Mouse (Mus musculus): ENCODE results near the gene Rasgrf1.
"Not testable (repeated sequence)": the region's sequence is repeated elsewhere in the genome, so short reads cannot be mapped to it uniquely, and the experiment has no call there.

Rasgrf1 gene

GRCm38 (mm10) chr9:90035794-90036193, 126.1 kb downstream of the Rasgrf1 start:
- DNase-seq (ENCODE audit: low spot score in 2 of 2): no peak

GRCm38 (mm10) chr9:90036313-90036712, 126.6 kb downstream of the Rasgrf1 start:
- DNase-seq (ENCODE audit: low spot score in 2 of 2): no peak

GRCm38 (mm10) chr9:90038535-90038934, 128.8 kb downstream of the Rasgrf1 start:
- DNase-seq (ENCODE audit: low spot score in 2 of 2): no peak

- DNase-seq (ENCODE audit: low spot score in 2 of 2): no peak
Observed at GRCm38 (mm10) chr9:90040916-90041315, 131.2 kb downstream of the Rasgrf1 start.

GRCm38 (mm10) chr9:90041556-90041955, 131.8 kb downstream of the Rasgrf1 start:
- no peak for DNase-seq (ENCODE audit: low spot score in 2 of 2)

GRCm38 (mm10) chr9:90042906-90043305, 133.2 kb downstream of the Rasgrf1 start:
- not testable (repeated sequence) for DNase-seq (ENCODE audit: low spot score in 2 of 2)

- no peak for DNase-seq (ENCODE audit: low spot score in 2 of 2)
Observed at GRCm38 (mm10) chr9:90045191-90045590, 135.5 kb downstream of the Rasgrf1 start.

GRCm38 (mm10) chr9:90047937-90048627, 138.4 kb downstream of the Rasgrf1 start:
- DNase-seq (ENCODE audit: low spot score in 2 of 2): no peak

- no peak for DNase-seq (ENCODE audit: low spot score in 2 of 2)
Observed at GRCm38 (mm10) chr9:90053852-90054251, 144.1 kb downstream of the Rasgrf1 start, which contains the start of gene Ctsh. Gene Ctsh, plus strand, starts transcription at chr9:90054152.

GRCm38 (mm10) chr9:90054371-90055145, 144.8 kb downstream of the Rasgrf1 start:
- DNase-seq (ENCODE audit: low spot score in 2 of 2): peak in 1 of 2 experiments; percentile 30

- no peak for DNase-seq (ENCODE audit: low spot score in 2 of 2)
Observed at GRCm38 (mm10) chr9:90055409-90055808, 145.7 kb downstream of the Rasgrf1 start.

GRCm38 (mm10) chr9:90055911-90056310, 146.2 kb downstream of the Rasgrf1 start:
- DNase-seq (ENCODE audit: low spot score in 2 of 2): no peak

GRCm38 (mm10) chr9:90056716-90057115, 147.0 kb downstream of the Rasgrf1 start:
- no peak for DNase-seq (ENCODE audit: low spot score in 2 of 2)

- no peak for DNase-seq (ENCODE audit: low spot score in 2 of 2)
Observed at GRCm38 (mm10) chr9:90059828-90060573, 150.3 kb downstream of the Rasgrf1 start.

- DNase-seq (ENCODE audit: low spot score in 2 of 2): no peak
Observed at GRCm38 (mm10) chr9:90060574-90060875, 150.8 kb downstream of the Rasgrf1 start.

GRCm38 (mm10) chr9:90060932-90061331, 151.2 kb downstream of the Rasgrf1 start:
- not testable (repeated sequence) for DNase-seq (ENCODE audit: low spot score in 2 of 2)

GRCm38 (mm10) chr9:90067341-90067740, 157.6 kb downstream of the Rasgrf1 start:
- DNase-seq (ENCODE audit: low spot score in 2 of 2): no peak

GRCm38 (mm10) chr9:90068786-90069185, 159.1 kb downstream of the Rasgrf1 start:
- no peak for DNase-seq (ENCODE audit: low spot score in 2 of 2)

- DNase-seq (ENCODE audit: low spot score in 2 of 2): no peak
Observed at GRCm38 (mm10) chr9:90069485-90069884, 159.8 kb downstream of the Rasgrf1 start.

GRCm38 (mm10) chr9:90070174-90070573, 160.5 kb downstream of the Rasgrf1 start:
- no peak for DNase-seq (ENCODE audit: low spot score in 2 of 2)

- DNase-seq (ENCODE audit: low spot score in 2 of 2): no peak
Observed at GRCm38 (mm10) chr9:90075336-90075735, 165.6 kb downstream of the Rasgrf1 start.

GRCm38 (mm10) chr9:90076131-90076530, 166.4 kb downstream of the Rasgrf1 start:
- DNase-seq (ENCODE audit: low spot score in 2 of 2): no peak
